Mouse (Mus musculus): ENCODE results near the gene Srp54b.
"Not testable (repeated sequence)": the region's sequence is repeated elsewhere in the genome, so short reads cannot be mapped to it uniquely, and the experiment has no call there.

Srp54b gene

GRCm38 (mm10) chr12:55154559-55155448 is at the start of gene Srp54b:
Gene Srp54b, plus strand, starts transcription at chr12:55155104.
- not testable (repeated sequence) for DNase-seq (ENCODE audit: low spot score)

GRCm38 (mm10) chr12:55112616-55113015 is 42.3 kb upstream of the Srp54b start:
- DNase-seq (ENCODE audit: low spot score), result not testable (repeated sequence)

- DNase-seq (ENCODE audit: low spot score), result not testable (repeated sequence)
These were observed 30.7 kb upstream of the Srp54b start, which contains the start of gene Fam177a for GRCm38 (mm10) chr12:55124242-55124641. Gene Fam177a, plus strand, starts transcription at chr12:55124469.

- not testable (repeated sequence) for DNase-seq (ENCODE audit: low spot score)
These were observed 30.2 kb upstream of the Srp54b start for GRCm38 (mm10) chr12:55124731-55125130.

GRCm38 (mm10) chr12:55135540-55135939 is 19.4 kb upstream of the Srp54b start:
- DNase-seq (ENCODE audit: low spot score), result not testable (repeated sequence)

- not testable (repeated sequence) for DNase-seq (ENCODE audit: low spot score)
These were observed 17.0 kb upstream of the Srp54b start for GRCm38 (mm10) chr12:55137859-55138258.

GRCm38 (mm10) chr12:55155449-55155783 is 512 bp downstream of the Srp54b start:
- not testable (repeated sequence) for DNase-seq (ENCODE audit: low spot score)

- DNase-seq (ENCODE audit: low spot score), result not testable (repeated sequence)
These were observed 12.2 kb downstream of the Srp54b start for GRCm38 (mm10) chr12:55167034-55167557.

GRCm38 (mm10) chr12:55187686-55188085 is 32.8 kb downstream of the Srp54b start:
- DNase-seq (ENCODE audit: low spot score), result not testable (repeated sequence)

- not testable (repeated sequence) for DNase-seq (ENCODE audit: low spot score)
These were observed 34.2 kb downstream of the Srp54b start for GRCm38 (mm10) chr12:55189127-55189526.

- DNase-seq (ENCODE audit: low spot score), result not testable (repeated sequence)
These were observed 44.4 kb downstream of the Srp54b start, which contains the start of gene 1700047I17Rik2 for GRCm38 (mm10) chr12:55199306-55199705. Gene 1700047I17Rik2, plus strand, starts transcription at chr12:55199592.

- not testable (repeated sequence) for DNase-seq (ENCODE audit: low spot score)
These were observed 44.9 kb downstream of the Srp54b start for GRCm38 (mm10) chr12:55199799-55200198.

- not testable (repeated sequence) for DNase-seq (ENCODE audit: low spot score)
These were observed 58.0 kb downstream of the Srp54b start for GRCm38 (mm10) chr12:55212944-55213343.

GRCm38 (mm10) chr12:55229626-55230519 is 75.0 kb downstream of the Srp54b start, which contains the start of gene Srp54c:
Gene Srp54c, plus strand, starts transcription at chr12:55230168.
- not testable (repeated sequence) for DNase-seq (ENCODE audit: low spot score)

GRCm38 (mm10) chr12:55230520-55230861 is 75.6 kb downstream of the Srp54b start:
- not testable (repeated sequence) for DNase-seq (ENCODE audit: low spot score)
